Mouse (Mus musculus) testis, adult 2 months (tissue): ENCODE data around the gene 1810037I17Rik.

Experiments
- CTCF ChIP-seq: fragments of 200-500 bp; IDR thresholded peaks from 2 replicates; pipeline ENCODE4 v1.5.1; 2012; ENCODE audit warnings: low read depth, mild to moderate bottlenecking, inconsistent platforms, low read length, moderate library complexity; ENCODE audit not compliant: control insufficient read depth, insufficient read depth, insufficient replicate concordance
- POLR2A ChIP-seq: fragments of 200-500 bp; IDR thresholded peaks from 2 replicates; pipeline ENCODE4 v1.6.1; 2012; ENCODE audit warnings: low read depth, mild to moderate bottlenecking, inconsistent platforms, low read length, moderate library complexity; ENCODE audit not compliant: control insufficient read depth

GRCm38 (mm10) chr3:122888371-122888819, 35.6 kb upstream of the 1810037I17Rik start:
- no peak for TF ChIP-seq CTCF
- TF ChIP-seq POLR2A = no peak
